Mouse (Mus musculus) A20 (cell line): ENCODE data around the gene Kctd21.

Source experiments
- DNase-seq: peaks from one replicate; pipeline ENCODE4 v3.0.0-alpha.2; 2011; ENCODE audit warnings: low read depth, low spot score

Gene Kctd21

GRCm38 (mm10) chr7:97386806-97387370 is 54.8 kb downstream of the Kctd21 start:
- DNase-seq = no peak

DNA sequence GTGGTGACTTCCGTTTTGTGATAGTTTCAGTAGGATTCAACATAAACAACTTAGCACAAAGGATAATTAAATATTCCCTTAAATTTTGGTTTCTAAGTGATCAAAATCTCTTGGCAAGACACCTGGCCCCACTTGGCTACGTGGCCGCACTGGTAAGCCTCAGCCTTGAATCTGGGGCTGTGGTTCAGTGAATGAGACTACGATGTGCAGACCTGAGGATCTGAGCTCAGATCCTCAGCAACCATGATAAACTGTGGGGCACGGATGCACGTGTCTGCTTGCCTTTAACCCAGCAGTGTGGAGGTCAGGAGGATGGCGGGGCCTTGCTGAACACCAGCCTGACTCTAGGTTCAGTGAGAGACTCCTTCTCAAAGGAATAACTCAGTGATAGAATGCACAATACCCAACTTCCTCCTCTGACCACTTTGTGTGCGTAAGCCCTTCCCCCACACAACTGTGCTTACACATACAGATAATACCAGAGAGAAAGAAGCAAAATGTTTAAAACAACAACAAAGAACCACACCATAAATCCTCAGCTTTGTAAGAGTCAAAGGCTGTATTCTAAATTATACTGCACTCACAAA is 55.5 kb downstream of the Kctd21 start:
- no peak for DNase-seq

- no peak for DNase-seq
Measured at GRCm38 (mm10) chr7:97388541-97388940, 56.4 kb downstream of the Kctd21 start.

- no peak for DNase-seq
Measured at GRCm38 (mm10) chr7:97391293-97392078, 59.4 kb downstream of the Kctd21 start.

DNA sequence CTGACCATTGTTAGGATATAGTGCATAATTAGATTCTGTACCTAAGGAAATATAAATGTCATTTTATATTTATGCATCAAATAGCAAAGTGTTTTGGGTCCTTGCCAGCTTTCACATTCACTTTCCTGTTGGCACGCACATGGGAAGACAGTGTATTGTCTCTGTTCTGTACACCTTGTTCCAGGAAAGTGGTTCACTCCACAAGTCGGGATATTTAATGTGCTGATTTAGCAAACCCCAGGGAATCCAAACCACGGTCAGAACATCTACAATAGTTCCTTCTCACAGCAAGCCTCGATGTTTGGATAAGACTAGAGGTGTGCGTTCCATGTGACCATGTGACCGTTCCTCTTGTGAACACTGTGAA is 59.9 kb downstream of the Kctd21 start:
- no peak for DNase-seq

GRCm38 (mm10) chr7:97394375-97394774 is 62.2 kb downstream of the Kctd21 start:
- no peak for DNase-seq

DNA sequence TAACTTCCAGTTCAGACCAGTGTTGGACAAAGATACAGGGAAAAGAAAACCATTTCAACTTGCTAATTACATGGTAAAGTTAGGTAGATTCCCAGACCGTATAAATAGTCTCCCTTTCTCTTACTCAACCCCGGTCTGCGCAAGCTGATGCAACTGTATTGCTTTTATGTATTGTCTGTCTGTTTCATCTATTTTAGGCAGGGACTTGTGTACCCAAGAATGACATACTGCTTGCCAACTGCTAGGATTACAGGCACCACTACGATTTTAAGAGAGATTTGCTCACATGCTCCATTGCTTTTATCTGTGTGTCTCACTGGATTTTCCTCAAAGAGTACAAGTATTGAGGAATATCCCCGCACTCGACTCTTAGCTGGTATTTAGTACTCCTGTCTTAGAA is 66.8 kb downstream of the Kctd21 start:
- DNase-seq = no peak
